Mouse (Mus musculus): Measurements from ENCODE around the gene C130026I21Rik.
"Not testable (repeated sequence)": the region's sequence is repeated elsewhere in the genome, so short reads cannot be mapped to it uniquely, and the experiment has no call there.

Gene C130026I21Rik

GRCm38 (mm10) chr1:85033616-85034015 is 236.8 kb downstream of the C130026I21Rik start:
- DNase-seq (ENCODE audit: low spot score) = not testable (repeated sequence)

- DNase-seq (ENCODE audit: low spot score) = not testable (repeated sequence)
Measured at GRCm38 (mm10) chr1:85030211-85030610, 240.2 kb downstream of the C130026I21Rik start.

GRCm38 (mm10) chr1:85011933-85012332 is 258.4 kb downstream of the C130026I21Rik start:
- DNase-seq (ENCODE audit: low spot score) = not testable (repeated sequence)

GRCm38 (mm10) chr1:85010947-85011346 is 259.4 kb downstream of the C130026I21Rik start:
- DNase-seq (ENCODE audit: low spot score) = not testable (repeated sequence)

- not testable (repeated sequence) for DNase-seq (ENCODE audit: low spot score)
Measured at GRCm38 (mm10) chr1:85007737-85008136, 262.6 kb downstream of the C130026I21Rik start.

- not testable (repeated sequence) for DNase-seq (ENCODE audit: low spot score)
Measured at GRCm38 (mm10) chr1:84999241-84999640, 271.1 kb downstream of the C130026I21Rik start.

- DNase-seq (ENCODE audit: low spot score) = not testable (repeated sequence)
Measured at GRCm38 (mm10) chr1:84996305-84996704, 274.1 kb downstream of the C130026I21Rik start.

GRCm38 (mm10) chr1:84994461-84994860 is 275.9 kb downstream of the C130026I21Rik start:
- not testable (repeated sequence) for DNase-seq (ENCODE audit: low spot score)

- DNase-seq (ENCODE audit: low spot score) = not testable (repeated sequence)
Measured at GRCm38 (mm10) chr1:84993688-84994319, 276.6 kb downstream of the C130026I21Rik start.

- DNase-seq (ENCODE audit: low spot score) = not testable (repeated sequence)
Measured at GRCm38 (mm10) chr1:84993235-84993634, 277.1 kb downstream of the C130026I21Rik start.

GRCm38 (mm10) chr1:84992827-84993226 is 277.5 kb downstream of the C130026I21Rik start:
- not testable (repeated sequence) for DNase-seq (ENCODE audit: low spot score)

- not testable (repeated sequence) for DNase-seq (ENCODE audit: low spot score)
Measured at GRCm38 (mm10) chr1:84989044-84989443, 281.3 kb downstream of the C130026I21Rik start.

- not testable (repeated sequence) for DNase-seq (ENCODE audit: low spot score)
Measured at GRCm38 (mm10) chr1:84987729-84988128, 282.6 kb downstream of the C130026I21Rik start.

GRCm38 (mm10) chr1:84961779-84962178 is 308.6 kb downstream of the C130026I21Rik start:
- DNase-seq (ENCODE audit: low spot score) = not testable (repeated sequence)

- not testable (repeated sequence) for DNase-seq (ENCODE audit: low spot score)
Measured at GRCm38 (mm10) chr1:84957713-84958112, 312.7 kb downstream of the C130026I21Rik start.

- not testable (repeated sequence) for DNase-seq (ENCODE audit: low spot score)
Measured at GRCm38 (mm10) chr1:84956771-84957170, 313.6 kb downstream of the C130026I21Rik start.

GRCm38 (mm10) chr1:84952456-84953181 is 317.7 kb downstream of the C130026I21Rik start:
- DNase-seq (ENCODE audit: low spot score) = no peak

GRCm38 (mm10) chr1:84951566-84951965 is 318.8 kb downstream of the C130026I21Rik start:
- DNase-seq (ENCODE audit: low spot score) = no peak

GRCm38 (mm10) chr1:84947390-84947789 is 323.0 kb downstream of the C130026I21Rik start:
- no peak for DNase-seq (ENCODE audit: low spot score)

GRCm38 (mm10) chr1:84945950-84946349 is 324.4 kb downstream of the C130026I21Rik start:
- no peak for DNase-seq (ENCODE audit: low spot score)

GRCm38 (mm10) chr1:84943549-84943948 is 326.8 kb downstream of the C130026I21Rik start:
- no peak for DNase-seq (ENCODE audit: low spot score)
